Mouse (Mus musculus) megakaryocyte-erythroid progenitor cell, adult 5-6 weeks (primary cell): ENCODE results near the gene Srl. TPM values are rescaled to one million over a fixed set of nuclear protein-coding genes. Genes with fewer than 3 reads are reported as not detected.
"Not testable (repeated sequence)": the region's sequence is repeated elsewhere in the genome, so short reads cannot be mapped to it uniquely, and the experiment has no call there.

Source experiments
- ATAC-seq: replicated peaks from 2 replicates; pipeline ENCODE4 v1.8.0; 2016; ENCODE audit warnings: mild to moderate bottlenecking, inconsistent platforms; ENCODE audit not compliant: severe bottlenecking, poor library complexity, low FRiP score, low TSS enrichment
- total RNA-seq, 2 experiments: library from RNA; stranded (forward) in 1 of 2; stranded (reverse) in 1 of 2; fragments of 200-1000, 215-1000 nt in 1 of 2; fragments of >200 nt in 1 of 2; fragmentation: Nextera tagmentation in 1 of 2; gene quantifications; 2 replicates each; pipeline ENCODE4 v1.2.3; 2014 to 2017

Srl gene
- total RNA-seq, 2 experiments from 2014 or later = 9.5 to 9.7 TPM

GRCm38 (mm10) chr16:4557085-4557484 is 15.5 kb upstream of the Srl start:
- no peak for ATAC-seq

DNA sequence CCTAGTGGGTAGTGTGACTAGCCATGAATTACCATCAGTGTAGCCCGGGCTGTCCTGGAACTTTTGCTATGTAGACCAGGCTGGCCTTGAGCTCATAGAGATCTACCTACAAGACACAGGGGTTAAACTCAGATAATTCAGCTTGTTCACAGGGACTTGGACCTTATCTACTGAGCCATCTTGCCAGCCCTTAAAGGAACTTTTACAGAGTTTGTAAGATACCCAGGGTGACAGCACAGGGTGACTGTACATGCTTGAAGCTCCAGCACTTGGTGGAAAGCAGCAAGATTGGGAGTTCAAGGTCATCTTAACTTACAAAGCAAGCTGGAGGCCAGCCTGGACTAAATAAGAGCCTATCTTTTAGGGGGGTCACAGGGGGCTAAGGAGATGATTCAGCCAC is 13.9 kb upstream of the Srl start:
- no peak for ATAC-seq

DNA sequence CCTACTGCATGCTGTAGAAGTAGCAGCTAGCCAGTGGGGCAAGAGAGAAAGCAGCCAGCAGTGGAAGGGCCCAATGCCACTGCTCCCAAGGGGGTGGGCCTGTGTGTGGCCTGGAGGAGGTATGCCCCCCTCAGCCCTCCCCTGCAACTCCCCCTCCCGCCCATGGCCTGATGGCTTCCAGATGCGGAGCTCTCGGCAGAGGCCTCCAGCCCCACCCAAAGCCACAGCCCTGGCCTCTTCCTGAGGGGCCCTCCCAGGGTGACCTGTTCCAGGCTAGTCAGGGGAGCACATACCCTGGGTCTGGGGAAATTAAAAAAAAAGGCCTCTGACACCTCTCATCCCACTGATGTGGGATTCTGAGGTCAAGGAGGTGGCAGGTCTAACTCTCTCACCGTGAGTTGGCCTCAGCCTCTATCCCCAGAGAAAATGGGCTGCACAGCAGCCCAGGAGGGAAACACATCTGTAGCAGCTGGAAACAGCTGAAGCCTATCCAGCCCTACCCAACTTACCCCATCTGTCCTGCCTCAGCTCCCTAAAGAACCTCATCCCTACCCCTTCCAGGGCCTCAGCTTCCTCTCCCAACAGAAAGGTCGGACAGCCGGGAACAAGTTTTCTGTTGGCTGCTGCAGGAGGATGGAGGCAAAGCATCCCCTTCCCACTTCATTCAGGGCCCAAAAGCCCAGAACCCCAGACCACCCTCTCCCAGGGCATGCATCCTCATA is 11.4 kb upstream of the Srl start:
- ATAC-seq = peak; percentile 31

DNA sequence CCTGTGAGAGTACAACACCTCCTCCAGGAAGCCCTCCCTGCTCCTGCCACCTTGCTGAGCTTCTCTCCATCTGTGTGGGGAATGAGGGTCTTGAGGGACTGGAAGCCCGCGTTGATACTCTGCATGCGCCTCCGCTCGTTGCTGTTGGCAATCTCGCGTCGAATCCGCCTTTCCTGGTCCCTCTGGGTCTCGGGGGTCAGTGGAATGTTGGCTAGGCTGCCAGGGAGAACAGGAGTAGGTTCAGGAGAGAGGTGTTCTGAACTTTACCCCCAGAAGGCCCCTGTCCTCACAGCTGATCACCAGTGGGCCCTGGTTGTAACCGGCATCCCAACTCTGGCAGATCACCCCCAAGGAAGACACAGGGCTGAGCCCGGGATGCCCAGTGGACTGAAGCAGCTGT is 10.3 kb upstream of the Srl start:
- ATAC-seq = no peak

- peak; percentile 70 for ATAC-seq
Observed at GRCm38 (mm10) chr16:4551056-4551455, 9.4 kb upstream of the Srl start.

- ATAC-seq = no peak
Observed at GRCm38 (mm10) chr16:4548953-4549688, 7.5 kb upstream of the Srl start.

GRCm38 (mm10) chr16:4547611-4548010 is 6.0 kb upstream of the Srl start:
- no peak for ATAC-seq

- no peak for ATAC-seq
Observed at GRCm38 (mm10) chr16:4546838-4547237, 5.2 kb upstream of the Srl start.

DNA sequence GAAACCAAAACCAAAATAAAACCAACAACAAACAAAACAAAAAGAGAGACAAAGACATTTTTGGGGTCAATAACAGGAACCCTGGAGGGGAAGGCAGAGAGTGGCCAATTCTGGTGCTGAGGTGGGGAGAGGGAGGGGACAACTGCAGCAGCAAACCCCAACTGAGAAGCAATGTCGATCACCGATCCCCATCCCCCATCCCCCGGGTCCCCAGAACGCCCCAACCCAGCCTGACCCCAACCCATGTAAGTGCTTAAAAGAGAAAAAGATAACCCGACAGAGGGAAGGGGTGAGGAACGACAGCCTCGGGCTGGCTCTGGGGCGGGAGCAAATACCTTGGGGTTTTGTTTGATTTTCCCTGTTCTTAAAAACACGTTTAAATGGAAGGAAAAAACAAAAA is 3.2 kb upstream of the Srl start:
- ATAC-seq = no peak

DNA sequence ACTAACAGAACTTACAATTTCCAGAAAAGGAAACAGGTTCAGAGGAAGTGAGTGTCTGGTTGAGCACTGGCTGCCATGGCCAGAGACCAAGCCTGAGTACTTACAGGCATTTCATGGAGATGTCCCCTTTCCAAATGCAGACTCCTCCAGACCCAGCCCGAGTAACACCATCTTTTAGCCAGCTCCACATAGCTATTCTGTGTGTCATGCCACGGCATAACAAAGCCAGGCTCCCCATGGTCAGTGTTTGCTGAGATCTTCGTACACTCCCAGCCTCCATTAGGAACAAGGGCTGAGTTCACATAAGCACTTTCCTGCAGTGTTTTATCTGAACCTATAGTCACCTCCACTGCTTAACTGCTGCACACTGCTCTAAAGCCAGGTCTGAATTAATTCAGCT is 1.6 kb upstream of the Srl start:
- no peak for ATAC-seq

- ATAC-seq = no peak
Observed at GRCm38 (mm10) chr16:4542236-4542774, 689 bp upstream of the Srl start.

GRCm38 (mm10) chr16:4541033-4541432 is 583 bp downstream of the Srl start:
- no peak for ATAC-seq

- no peak for ATAC-seq
Observed at GRCm38 (mm10) chr16:4540064-4540775, 1.4 kb downstream of the Srl start.

DNA sequence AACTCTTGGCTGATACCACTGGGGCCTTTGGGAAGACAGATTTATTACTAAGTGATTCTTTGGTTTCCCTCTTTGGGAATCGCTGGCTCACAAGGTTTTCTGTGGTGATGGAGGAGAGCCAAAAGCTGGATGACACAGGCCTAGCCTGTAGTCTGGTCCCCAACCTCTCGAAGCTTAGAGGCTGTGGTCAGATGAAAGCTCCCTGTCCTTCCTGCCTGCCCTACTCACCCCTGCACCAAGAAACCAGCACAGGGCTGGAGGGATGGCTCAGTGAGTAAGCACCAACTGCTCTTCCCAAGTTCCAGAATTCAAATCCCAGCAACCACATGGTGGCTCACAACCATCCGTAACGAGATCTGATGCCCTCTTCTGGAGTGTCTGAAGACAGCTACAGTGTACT is 2.1 kb downstream of the Srl start:
- ATAC-seq = no peak

- ATAC-seq = no peak
Observed at GRCm38 (mm10) chr16:4537616-4538358, 3.8 kb downstream of the Srl start.

DNA sequence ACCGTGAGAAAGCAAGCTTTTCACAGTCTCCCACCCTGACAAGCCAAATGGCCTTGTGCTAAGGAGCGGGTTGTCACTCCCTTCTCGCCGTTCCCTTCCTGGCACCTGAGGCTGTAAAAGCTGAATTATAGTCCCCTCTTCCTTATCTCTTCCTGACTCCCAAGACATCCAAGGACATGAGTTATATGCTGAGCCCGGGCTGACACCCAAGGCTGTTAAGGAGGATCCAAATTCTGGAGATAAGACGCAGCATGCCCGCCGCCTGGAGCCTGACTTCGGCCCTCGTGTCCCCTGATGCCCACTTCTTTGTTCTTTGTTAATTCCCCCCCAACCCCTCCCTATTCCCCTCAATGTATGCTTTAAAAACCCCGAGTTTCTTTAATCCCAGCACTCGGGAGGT is 14.2 kb downstream of the Srl start:
- not testable (repeated sequence) for ATAC-seq

DNA sequence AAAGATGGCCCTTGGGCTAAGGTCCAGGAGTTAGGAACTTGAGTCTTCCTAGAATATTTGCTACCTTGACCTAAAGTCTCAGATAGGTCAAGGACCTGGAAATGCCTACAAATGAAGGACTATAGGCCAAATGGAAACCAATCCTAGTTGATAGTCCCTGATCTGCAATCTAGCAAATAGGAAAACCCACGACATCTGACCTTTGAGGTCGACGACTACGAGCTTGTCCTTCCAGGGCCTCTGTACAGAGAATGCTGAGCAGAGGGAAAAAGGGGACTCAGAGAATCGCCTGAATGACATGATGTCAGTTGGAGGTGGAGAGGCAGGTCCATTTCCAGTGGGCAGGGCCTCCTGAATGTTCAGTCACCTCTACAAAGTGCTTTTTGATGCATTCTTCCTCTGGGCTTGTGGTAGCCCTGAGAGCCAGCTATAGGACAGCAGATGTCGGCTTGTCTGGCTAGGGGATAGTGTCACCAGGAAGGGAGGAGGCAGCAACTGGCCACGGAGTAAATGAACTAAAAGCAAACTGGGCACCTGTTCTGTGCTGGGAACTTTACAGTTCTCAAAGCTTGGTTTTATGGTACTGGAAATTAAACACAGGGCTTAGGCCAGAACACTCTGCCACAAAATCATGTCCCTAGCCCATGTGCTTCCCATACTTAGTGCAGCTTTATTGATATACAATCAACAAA is 18.2 kb downstream of the Srl start:
- no peak for ATAC-seq

GRCm38 (mm10) chr16:4522879-4523278 is 18.7 kb downstream of the Srl start:
- no peak for ATAC-seq
